Mouse (Mus musculus) central nervous system, embryonic 18 days (tissue): ENCODE measurements around the gene Gm30302. TPM values are rescaled to one million over a fixed set of nuclear protein-coding genes. Genes with fewer than 3 reads are reported as not detected.

Experiments
- polyA plus RNA-seq: library from polyadenylated mRNA; depleted of rRNA; stranded (reverse); fragments of >200 nt; gene quantifications from 2 replicates; pipeline ENCODE4 v1.2.3, GENCODE M21; 2012; rRNA removed

The Gm30302 gene
- not detected in 2 replicates for polyA plus RNA-seq

DNA sequence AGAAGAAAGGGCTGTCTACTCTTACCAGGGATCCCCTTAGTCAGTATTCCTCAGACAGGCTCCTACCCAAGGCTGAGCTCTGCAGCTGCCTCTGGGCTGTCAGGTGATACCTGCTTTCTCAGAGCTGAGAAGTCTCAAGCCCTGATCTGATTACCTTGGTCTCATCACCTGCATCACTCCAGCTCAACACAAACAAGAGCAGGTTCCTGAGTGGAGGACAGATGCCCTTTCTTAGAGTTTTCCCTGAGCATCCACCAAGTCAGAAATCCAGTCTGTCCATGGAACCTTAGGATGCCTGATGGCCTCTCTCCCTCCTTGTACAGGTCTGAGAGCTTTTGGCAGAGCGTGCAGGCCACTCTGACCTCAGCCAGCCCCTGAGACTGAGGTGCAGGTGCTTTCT, at the start of gene Gm30302:
Gene Gm30302 (minus strand): TSS at position 101 of the 400 bp plus-strand sequence.

Other genes starting within 250 kb of the Gm30302 start
- gene Omd, start 216.5 kb downstream of the Gm30302 start, polyA plus RNA-seq, result 0.75 and 3.2 TPM in 2 replicates
- 7.8 and 15.6 TPM in 2 replicates for gene Ogn, start 191.0 kb downstream of the Gm30302 start, polyA plus RNA-seq
- 2.9 and 3.6 TPM in 2 replicates for gene Cenpp, start 146.2 kb downstream of the Gm30302 start, polyA plus RNA-seq
- gene Nol8, start 145.9 kb downstream of the Gm30302 start, polyA plus RNA-seq, result 12.8 and 13.4 TPM in 2 replicates
- 41.6 and 43.5 TPM in 2 replicates for gene Iars, start 116.9 kb downstream of the Gm30302 start, polyA plus RNA-seq